In genomic region chr10:125147239-125147782, GRCm38 (mm10) we compare ENCODE assay signal across 26 mouse cellular contexts.
"Had no signal": no experiment of that assay in that cellular context is flagged by ENCODE, and none has a peak within 500 bp of the region (broad histone marks: within the 10 kb centered on the region; RNA-seq: fewer than 3 reads in every experiment).

No protein-coding gene starts in this region.

- H3K9ac ChIP-seq: heart, embryonic 12.5 days; hindbrain, embryonic 12.5 days; hindbrain, embryonic 14.5 days; kidney, embryonic 15.5 days; limb, embryonic 13.5 days; limb, embryonic 15.5 days; liver, embryonic 12.5 days had no signal

- DNase-seq: gastrocnemius, adult 2 months; gastrocnemius, postnatal 14 days; gastrocnemius, postnatal 36 days; heart, adult 18-20 months; heart, postnatal 10 days; heart, postnatal 4 days; kidney, adult 11 months; kidney, adult 2 months; kidney, adult 9 months; kidney, postnatal 14 days; kidney, postnatal 36 days; layer of hippocampus, adult 9-11 months; layer of hippocampus, postnatal 36 days; left cerebral cortex, postnatal 4 days had no signal

- H3K27ac ChIP-seq: gastrocnemius, adult 2 months; heart, embryonic 10.5 days; hindbrain, embryonic 10.5 days; hindbrain, embryonic 12.5 days; hindbrain, embryonic 14.5 days; kidney, embryonic 15.5 days; kidney, postnatal 0 days; limb, embryonic 13.5 days; limb, embryonic 15.5 days; liver, embryonic 12.5 days had no signal

- H3K36me3 ChIP-seq: heart, embryonic 10.5 days; heart, embryonic 12.5 days; hindbrain, embryonic 10.5 days; hindbrain, embryonic 12.5 days; kidney, embryonic 15.5 days; limb, embryonic 13.5 days; limb, embryonic 15.5 days; liver, embryonic 12.5 days had no signal

- H3K4me1 ChIP-seq: heart, embryonic 10.5 days; heart, embryonic 12.5 days; hindbrain, embryonic 10.5 days; hindbrain, embryonic 12.5 days; kidney, embryonic 15.5 days; limb, embryonic 13.5 days; limb, embryonic 15.5 days; liver, embryonic 12.5 days had no signal

- H3K4me3 ChIP-seq: gastrocnemius, adult 2 months; heart, embryonic 10.5 days; heart, embryonic 12.5 days; hindbrain, embryonic 10.5 days; hindbrain, embryonic 12.5 days; kidney, embryonic 15.5 days; limb, embryonic 13.5 days; limb, embryonic 15.5 days; liver, embryonic 12.5 days had no signal

- H3K9me3 ChIP-seq: heart, embryonic 10.5 days; heart, embryonic 12.5 days; hindbrain, embryonic 10.5 days; hindbrain, embryonic 12.5 days; kidney, embryonic 15.5 days; limb, embryonic 13.5 days; limb, embryonic 15.5 days; liver, embryonic 12.5 days had no signal

- ATAC-seq: hindbrain, embryonic 16.5 days; inflammation-experienced regulatory T-cells, adult 6 months; liver, embryonic 12.5 days had no signal

- H3K27me3 ChIP-seq: heart, embryonic 12.5 days; hindbrain, embryonic 12.5 days; kidney, embryonic 15.5 days; limb, embryonic 13.5 days; limb, embryonic 15.5 days; liver, embryonic 12.5 days had no signal

- H3K4me2 ChIP-seq: heart, embryonic 12.5 days; hindbrain, embryonic 12.5 days; hindbrain, embryonic 14.5 days; kidney, embryonic 15.5 days; limb, embryonic 13.5 days; limb, embryonic 15.5 days; liver, embryonic 12.5 days had no signal
